Mouse (Mus musculus) thymus, adult 2 months (tissue): ENCODE measurements around the gene Irf6. TPM values are rescaled to one million over a fixed set of nuclear protein-coding genes. Genes with fewer than 3 reads are reported as not detected.

ENCODE experiments used
- DNase-seq: peaks from one replicate; pipeline ENCODE4 v3.0.0; 2021
- H3K27ac ChIP-seq: fragments of 200-500 bp; 2 replicates; pipeline ENCODE4 v1.5.1; 2012; ENCODE audit warnings: low read length, control low read depth; ENCODE audit not compliant: control insufficient read depth, insufficient read depth
- H3K27me3 ChIP-seq: fragments of 200-500 bp; 2 replicates; pipeline ENCODE4 v1.6.1; 2012; ENCODE audit warnings: mild to moderate bottlenecking, low read length, moderate library complexity, mixed read lengths; ENCODE audit not compliant: control insufficient read depth, insufficient read depth
- H3K36me3 ChIP-seq: fragments of 200-500 bp; 2 replicates; pipeline ENCODE4 v1.6.1; 2012; ENCODE audit warnings: mild to moderate bottlenecking, low read length, moderate library complexity; ENCODE audit not compliant: control insufficient read depth, insufficient read depth
- H3K4me1 ChIP-seq: fragments of 200-500 bp; replicated peaks from 2 replicates; pipeline ENCODE4 v1.6.1; 2012; ENCODE audit warnings: low read length; ENCODE audit not compliant: control insufficient read depth, insufficient read depth
- H3K4me3 ChIP-seq: fragments of 200-500 bp; 2 replicates; pipeline ENCODE4 v1.5.1; 2012; ENCODE audit warnings: mild to moderate bottlenecking, low read length, control low read depth, moderate library complexity; ENCODE audit not compliant: control insufficient read depth, insufficient read depth
- CTCF ChIP-seq: fragments of 200-500 bp; IDR thresholded peaks from 2 replicates; pipeline ENCODE4 v1.5.1; 2012; ENCODE audit warnings: mild to moderate bottlenecking, control low read depth, low read length, moderate library complexity, borderline replicate concordance; ENCODE audit not compliant: control insufficient read depth, poor library complexity, insufficient read depth; ENCODE audit errors: extremely low read depth
- POLR2A ChIP-seq: fragments of 200-500 bp; IDR thresholded peaks from 2 replicates; pipeline ENCODE4 v1.6.1; 2012; ENCODE audit warnings: mild to moderate bottlenecking, low read length, control low read depth, moderate library complexity; ENCODE audit not compliant: control insufficient read depth, poor library complexity, insufficient read depth; ENCODE audit errors: extremely low read depth
- whole genome bisulfite sequencing: fragments of 180-500 bp; shearing (Covaris S2); methylation state at CpG from one replicate; pipeline ENCODE4 v1.1.7; 2018; 5-methylcytosine and 5-hydroxymethylcytosine counted together
- polyA plus RNA-seq: library from polyadenylated mRNA; depleted of rRNA; stranded (reverse); fragments of >200 nt; gene quantifications from 2 replicates; pipeline ENCODE4 v1.2.3, GENCODE M21; 2012; rRNA removed

The Irf6 gene
- polyA plus RNA-seq, 1 experiment, result 26.5 TPM

GRCm38 (mm10) chr1:193205431-193205830 lies 52.5 kb downstream of the Irf6 start:
- Histone ChIP-seq H3K36me3 (no peaks in the 10 kb centered on the region), H3K27ac (no peak overlapping the region), H3K27me3 (no peaks in the 10 kb centered on the region), H3K4me3 (no peak overlapping the region), H3K4me1 (peaks cover 5% of the 10 kb centered on the region)
- no peak for DNase-seq
- TF ChIP-seq CTCF, result no peak
- TF ChIP-seq POLR2A, result no peak
- WGBS, result 96% methylated on average over 2 of the region's 2 CpGs

- Histone ChIP-seq H3K4me1 (peaks cover 4% of the 10 kb centered on the region), H3K27me3 (no peaks in the 10 kb centered on the region), H3K4me3 (no peak within 1 kb of the TSS), H3K36me3 (no peaks in the 10 kb centered on the region), H3K27ac (peak within 1 kb of the TSS; percentile 62)
- no peak for TF ChIP-seq POLR2A
- no peak for TF ChIP-seq CTCF
- WGBS, result 60% methylated on average over 3 of the region's 3 CpGs
- no peak for DNase-seq
Measured at GRCm38 (mm10) chr1:193207503-193207902, 54.6 kb downstream of the Irf6 start, which contains the start of gene Lamb3. Gene Lamb3 (plus strand): TSS chr1:193207699.

GRCm38 (mm10) chr1:193208178-193208577 lies 55.3 kb downstream of the Irf6 start:
- Histone ChIP-seq H3K4me3 (no peak overlapping the region), H3K27ac (peak overlapping the region; percentile 29; the same call in 1 of the 2 replicates), H3K36me3 (no peaks in the 10 kb centered on the region), H3K27me3 (no peaks in the 10 kb centered on the region), H3K4me1 (peaks cover 4% of the 10 kb centered on the region)
- 10% methylated on average over 2 of the region's 2 CpGs for WGBS
- DNase-seq, result peak; percentile 80
- TF ChIP-seq CTCF (peak; percentile 86; the same call in 1 of the 2 replicates), POLR2A (no peak)

GRCm38 (mm10) chr1:193211371-193211770 lies 58.5 kb downstream of the Irf6 start:
- 95% methylated on average over 5 of the region's 5 CpGs for WGBS
- no peak for DNase-seq
- no peak overlapping the region for H3K27ac ChIP-seq
- no peak for TF ChIP-seq CTCF
- no peak for TF ChIP-seq POLR2A
- H3K4me3 ChIP-seq, result no peak overlapping the region
- H3K27me3 ChIP-seq, result no peaks in the 10 kb centered on the region
- H3K4me1 ChIP-seq, result peaks cover 16% of the 10 kb centered on the region
- no peaks in the 10 kb centered on the region for H3K36me3 ChIP-seq

- TF ChIP-seq POLR2A (no peak), CTCF (no peak)
- peaks cover 12% of the 10 kb centered on the region for H3K4me1 ChIP-seq
- no peak overlapping the region for H3K4me3 ChIP-seq
- 84% methylated on average over 5 of the region's 5 CpGs for WGBS
- DNase-seq, result no peak
- no peak overlapping the region for H3K27ac ChIP-seq
- no peaks in the 10 kb centered on the region for H3K27me3 ChIP-seq
- H3K36me3 ChIP-seq, result no peaks in the 10 kb centered on the region
Measured at GRCm38 (mm10) chr1:193214053-193214452, 61.1 kb downstream of the Irf6 start.

GRCm38 (mm10) chr1:193216000-193216399 lies 63.1 kb downstream of the Irf6 start:
- Histone ChIP-seq H3K27me3 (no peaks in the 10 kb centered on the region), H3K4me1 (peaks cover 12% of the 10 kb centered on the region), H3K36me3 (no peaks in the 10 kb centered on the region), H3K4me3 (no peak overlapping the region), H3K27ac (no peak overlapping the region)
- no peak for TF ChIP-seq CTCF
- no peak for TF ChIP-seq POLR2A
- no peak for DNase-seq
- WGBS, result 93% methylated on average over 3 of the region's 3 CpGs

GRCm38 (mm10) chr1:193220408-193220807 lies 67.5 kb downstream of the Irf6 start:
- no peak for DNase-seq
- Histone ChIP-seq H3K27ac (no peak overlapping the region), H3K36me3 (no peaks in the 10 kb centered on the region), H3K4me3 (no peak overlapping the region), H3K27me3 (no peaks in the 10 kb centered on the region), H3K4me1 (no peaks in the 10 kb centered on the region)
- 85% methylated on average over 5 of the region's 5 CpGs for WGBS
- no peak for TF ChIP-seq CTCF
- TF ChIP-seq POLR2A, result no peak

Other genes starting within 250 kb of the Irf6 start
- gene Syt14, start 117.3 kb upstream of the Irf6 start, polyA plus RNA-seq, result 0.78 and 0.97 TPM in 2 replicates
- 67.4 and 76.9 TPM in 2 replicates for gene Diexf, start 22.8 kb upstream of the Irf6 start, polyA plus RNA-seq
- gene A130010J15Rik, start 14.9 kb downstream of the Irf6 start, polyA plus RNA-seq, result 6.8 and 7.2 TPM in 2 replicates
- 128 and 142 TPM in 2 replicates for gene Traf3ip3, start 48.6 kb downstream of the Irf6 start, polyA plus RNA-seq
- gene Lamb3, start 54.6 kb downstream of the Irf6 start, polyA plus RNA-seq, result 27.2 and 27.8 TPM in 2 replicates
- 43.1 and 59.6 TPM in 2 replicates for gene Hsd11b1, start 111.0 kb downstream of the Irf6 start, polyA plus RNA-seq
- gene G0s2, start 120.1 kb downstream of the Irf6 start, polyA plus RNA-seq, result 51.0 and 61.6 TPM in 2 replicates
- 2.9 and 3.4 TPM in 2 replicates for gene Camk1g, start 217.2 kb downstream of the Irf6 start, polyA plus RNA-seq